23 mouse cellular contexts compared by ENCODE assay signal in genomic region chr19:47053471-47053870, GRCm38 (mm10). TPM values are rescaled to one million over a fixed set of nuclear protein-coding genes. Genes with fewer than 3 reads are reported as not detected.
A peak's percentile ranks its signal among the peaks of the same experiment; 100 is the strongest.
DNase-seq lines count a peak whose midpoint lies in the region; ATAC-seq and TF ChIP-seq lines count a peak whose summit lies in the region.
"Had no signal": no experiment of that assay in that cellular context is flagged by ENCODE, and none has a peak within 500 bp of the region (broad histone marks: within the 10 kb centered on the region; RNA-seq: fewer than 3 reads in every experiment).

No protein-coding gene starts in this region.

- H3K27me3 ChIP-seq in stomach, postnatal 0 days (ENCODE audit: control insufficient read depth, insufficient read depth, low read length), result no peaks in the 10 kb centered on the region
- H3K27me3 ChIP-seq: embryonic facial prominence, embryonic 12.5 days; heart, embryonic 13.5 days; limb, embryonic 13.5 days; midbrain, embryonic 12.5 days; neural tube, embryonic 13.5 days had no signal

- H3K4me3 ChIP-seq in stomach, postnatal 0 days (ENCODE audit: low read depth, low read length), result no peak overlapping the region
- H3K4me3 ChIP-seq: embryonic facial prominence, embryonic 12.5 days; gastrocnemius, adult 2 months; heart, embryonic 13.5 days; limb, embryonic 13.5 days; midbrain, embryonic 12.5 days; neural tube, embryonic 13.5 days had no signal

- TF ChIP-seq EP300 in stomach, postnatal 0 days (optimal IDR thresholded peaks at IDR 0.05), result no peak

- peak; percentile 18 for DNase-seq in testis, postnatal 10 days (ENCODE audit: low spot score)
- no peak for DNase-seq in testis, postnatal 14 days (ENCODE audit: low spot score)
- peak; percentile 53 for DNase-seq in kidney, adult 18-20 months
- peak; percentile 68 for DNase-seq in kidney, postnatal 14 days
- peak; percentile 69 for DNase-seq in stomach, postnatal 0 days (ENCODE audit: low spot score)
- DNase-seq in cerebellum, adult 9-10 months, result no peak
- no peak for DNase-seq in cerebellum, adult 8-10 months
- DNase-seq: adrenal gland, postnatal 10 days; B cell, adult 2 months; cerebellum, adult 11 months; gastrocnemius, adult 2 months; heart, adult 11 months; heart, postnatal 4 days; layer of hippocampus, adult 9-11 months; lung, embryonic 14.5 days; right cerebral cortex, postnatal 14 days; thymus, adult 2 months had no signal

- 55% methylated on average over 4 of the region's 4 CpGs for WGBS in stomach, postnatal 0 days

- no peak for TF ChIP-seq CTCF in stomach, postnatal 0 days (IDR thresholded peaks at IDR 0.05; ENCODE audit: low read depth)

- no peak overlapping the region for H3K27ac ChIP-seq in stomach, postnatal 0 days (replicated peaks)
- H3K27ac ChIP-seq: embryonic facial prominence, embryonic 12.5 days; gastrocnemius, adult 2 months; heart, embryonic 13.5 days; limb, embryonic 13.5 days; midbrain, embryonic 12.5 days; neural tube, embryonic 13.5 days had no signal

- H3K36me3 ChIP-seq in stomach, postnatal 0 days (ENCODE audit: control insufficient read depth, insufficient read depth, low read length), result no peaks in the 10 kb centered on the region
- H3K36me3 ChIP-seq: embryonic facial prominence, embryonic 12.5 days; heart, embryonic 13.5 days; limb, embryonic 13.5 days; midbrain, embryonic 12.5 days had no signal

- H3K9ac ChIP-seq in stomach, postnatal 0 days (ENCODE audit: low read length), result no peak overlapping the region
- H3K9ac ChIP-seq: embryonic facial prominence, embryonic 12.5 days; heart, embryonic 13.5 days; limb, embryonic 13.5 days; lung, embryonic 14.5 days; midbrain, embryonic 12.5 days; neural tube, embryonic 13.5 days had no signal

- H3K9me3 ChIP-seq in stomach, postnatal 0 days (ENCODE audit: control insufficient read depth, low read length), result no peaks in the 10 kb centered on the region
- H3K9me3 ChIP-seq: embryonic facial prominence, embryonic 12.5 days; heart, embryonic 13.5 days; limb, embryonic 13.5 days; midbrain, embryonic 12.5 days; neural tube, embryonic 13.5 days had no signal

- H3K4me2 ChIP-seq in stomach, postnatal 0 days (replicated peaks; ENCODE audit: low read depth), result no peak overlapping the region
- H3K4me2 ChIP-seq: embryonic facial prominence, embryonic 12.5 days; heart, embryonic 13.5 days; limb, embryonic 13.5 days; lung, embryonic 14.5 days; midbrain, embryonic 12.5 days; neural tube, embryonic 13.5 days had no signal

- ATAC-seq in stomach, postnatal 0 days (ENCODE audit: low FRiP score, low TSS enrichment), result peak; percentile 86
- ATAC-seq: forebrain, embryonic 16.5 days had no signal

- peaks cover 3% of the 10 kb centered on the region; the same call in 1 of the 2 replicates for H3K4me1 ChIP-seq in stomach, postnatal 0 days (replicated peaks; ENCODE audit: control insufficient read depth, insufficient read depth)

RNA-seq across cellular contexts. Expression of gene Pcgf6, which starts 2.8 kb away (rescaled TPM):
- polyA plus RNA-seq in stomach, postnatal 0 days (2015; fragmentation: Nextera tagmentation; extraction: Ambion mirVana), result 9.8 and 10.1 TPM in 2 replicates

RNA-seq across cellular contexts. Expression of gene Taf5, which starts 14.1 kb away (rescaled TPM):
- 1.6 and 1.8 TPM in 2 replicates for polyA plus RNA-seq in stomach, postnatal 0 days (2015; fragmentation: Nextera tagmentation; extraction: Ambion mirVana)

RNA-seq across cellular contexts. Expression of gene Usmg5, which starts 37.0 kb away (rescaled TPM):
- polyA plus RNA-seq in stomach, postnatal 0 days (2015; fragmentation: Nextera tagmentation; extraction: Ambion mirVana), result 1,643 and 1,847 TPM in 2 replicates

RNA-seq across cellular contexts. Expression of gene Pdcd11, which starts 37.1 kb away (rescaled TPM):
- 4.2 TPM in 2 replicates for polyA plus RNA-seq in stomach, postnatal 0 days (2015; fragmentation: Nextera tagmentation; extraction: Ambion mirVana)

RNA-seq across cellular contexts. Expression of gene Nt5c2, which starts 38.5 kb away (rescaled TPM):
- polyA plus RNA-seq in stomach, postnatal 0 days (2015; fragmentation: Nextera tagmentation; extraction: Ambion mirVana), result 59.4 and 70.9 TPM in 2 replicates

Comparison
In these comparisons a context has a peak if more than half of its experiments do, and no peak if none do; other contexts are left out.
1. DNase-seq: peak in testis, postnatal 10 days (single experiment), kidney, adult 18-20 months (single experiment), kidney, postnatal 14 days (single experiment) and stomach, postnatal 0 days (single experiment); none in testis, postnatal 14 days (single experiment), cerebellum, adult 9-10 months (single experiment) and cerebellum, adult 8-10 months (single experiment).